Mouse (Mus musculus) fat pad, adult 2 months (tissue): ENCODE results near the gene Cdk5rap3.

Source experiments
- DNase-seq: peaks from one replicate; pipeline ENCODE4 v3.0.0-alpha.2; 2011; ENCODE audit warnings: low read depth, low spot score; ENCODE audit errors: extremely low read depth

Cdk5rap3 gene

GRCm38 (mm10) chr11:96934921-96935356 is 18.6 kb upstream of the Cdk5rap3 start:
- no peak for DNase-seq

- DNase-seq, result no peak
Measured at GRCm38 (mm10) chr11:96933562-96934276, 17.4 kb upstream of the Cdk5rap3 start.

GRCm38 (mm10) chr11:96931327-96932062 is 15.2 kb upstream of the Cdk5rap3 start:
- no peak for DNase-seq

GRCm38 (mm10) chr11:96929766-96930331 is 13.6 kb upstream of the Cdk5rap3 start:
- no peak for DNase-seq

- DNase-seq, result no peak
Measured at GRCm38 (mm10) chr11:96929096-96929765, 12.9 kb upstream of the Cdk5rap3 start.

- no peak for DNase-seq
Measured at GRCm38 (mm10) chr11:96928691-96929090, 12.4 kb upstream of the Cdk5rap3 start.

GRCm38 (mm10) chr11:96928088-96928487 is 11.8 kb upstream of the Cdk5rap3 start, which contains the start of gene Prr15l:
TSS of gene Prr15l (plus strand) at chr11:96928104.
- no peak for DNase-seq

- no peak for DNase-seq
Measured at GRCm38 (mm10) chr11:96926587-96926986, 10.3 kb upstream of the Cdk5rap3 start.

- DNase-seq, result no peak
Measured at GRCm38 (mm10) chr11:96925469-96926148, 9.3 kb upstream of the Cdk5rap3 start.

GRCm38 (mm10) chr11:96924861-96925260 is 8.6 kb upstream of the Cdk5rap3 start:
- no peak for DNase-seq

- DNase-seq, result no peak
Measured at GRCm38 (mm10) chr11:96919003-96919402, 2.7 kb upstream of the Cdk5rap3 start.

- no peak for DNase-seq
Measured at GRCm38 (mm10) chr11:96917415-96917814, 1.1 kb upstream of the Cdk5rap3 start.

- no peak for DNase-seq
Measured at GRCm38 (mm10) chr11:96916885-96917396, 645 bp upstream of the Cdk5rap3 start.

GRCm38 (mm10) chr11:96912682-96913081 is 3.6 kb downstream of the Cdk5rap3 start:
- no peak for DNase-seq

- no peak for DNase-seq
Measured at GRCm38 (mm10) chr11:96910003-96910402, 6.3 kb downstream of the Cdk5rap3 start.

GRCm38 (mm10) chr11:96908594-96908993 is 7.7 kb downstream of the Cdk5rap3 start:
- DNase-seq, result no peak

- DNase-seq, result no peak
Measured at GRCm38 (mm10) chr11:96906431-96907161, 9.7 kb downstream of the Cdk5rap3 start.

- DNase-seq, result no peak
Measured at GRCm38 (mm10) chr11:96902639-96903635, 13.4 kb downstream of the Cdk5rap3 start.

- DNase-seq, result no peak
Measured at GRCm38 (mm10) chr11:96901332-96901731, 15.0 kb downstream of the Cdk5rap3 start.
